Mouse (Mus musculus) erythroblast, embryonic 14.5 days (primary cell): Measurements from ENCODE around the gene Golm1. TPM values are rescaled to one million over a fixed set of nuclear protein-coding genes. Genes with fewer than 3 reads are reported as not detected.
A peak's percentile ranks its signal among the peaks of the same experiment; 100 is the strongest.
"Not testable (repeated sequence)": the region's sequence is repeated elsewhere in the genome, so short reads cannot be mapped to it uniquely, and the experiment has no call there.

ENCODE experiments used
- H3K27me3 ChIP-seq: 2 replicates; pipeline ENCODE4 v1.6.1; 2012; ENCODE audit warnings: inconsistent platforms; ENCODE audit not compliant: control insufficient read depth
- H3K36me3 ChIP-seq: 2 replicates; pipeline ENCODE4 v1.6.1; 2012; ENCODE audit warnings: mild to moderate bottlenecking, inconsistent platforms; ENCODE audit not compliant: control insufficient read depth
- H3K4me1 ChIP-seq: 2 replicates; pipeline ENCODE4 v1.6.1; 2012; ENCODE audit warnings: inconsistent platforms; ENCODE audit not compliant: control insufficient read depth
- H3K4me3 ChIP-seq: replicated peaks from 2 replicates; pipeline ENCODE3; 2012; ENCODE audit warnings: moderate library complexity, mild to moderate bottlenecking, inconsistent platforms
- H3K9me3 ChIP-seq: 2 replicates; pipeline ENCODE4 v1.6.1; 2012; ENCODE audit warnings: low read length, inconsistent platforms, mixed read lengths; ENCODE audit not compliant: control insufficient read depth
- GATA1 ChIP-seq: IDR thresholded peaks from 2 replicates; pipeline ENCODE4 v1.6.1; 2012; ENCODE audit warnings: low read length, inconsistent platforms, mixed read lengths
- TAL1 ChIP-seq: IDR thresholded peaks from 3 replicates; pipeline ENCODE4 v1.6.1; 2012; ENCODE audit warnings: low read length, inconsistent platforms, mixed read lengths
- polyA plus RNA-seq: library from polyadenylated mRNA; stranded (reverse); fragments of >175 nt; gene quantifications from 2 replicates; pipeline ENCODE4 v1.2.3, GENCODE M21; 2012

Gene Golm1
- 0.54 and 0.98 TPM in 2 replicates for polyA plus RNA-seq

- H3K36me3 ChIP-seq = peaks cover 24% of the 10 kb centered on the region
- TF ChIP-seq TAL1 = no peak
- no peak for TF ChIP-seq GATA1
- H3K4me1 ChIP-seq = peaks cover 69% of the 10 kb centered on the region
- peak within 1 kb of the TSS; percentile 94 for H3K4me3 ChIP-seq
- H3K9me3 ChIP-seq = no peaks in the 10 kb centered on the region
- no peaks in the 10 kb centered on the region for H3K27me3 ChIP-seq
These were observed at the start of gene Golm1 for GRCm38 (mm10) chr13:59675151-59676011. Gene Golm1, minus strand, starts transcription at chr13:59675811.

DNA sequence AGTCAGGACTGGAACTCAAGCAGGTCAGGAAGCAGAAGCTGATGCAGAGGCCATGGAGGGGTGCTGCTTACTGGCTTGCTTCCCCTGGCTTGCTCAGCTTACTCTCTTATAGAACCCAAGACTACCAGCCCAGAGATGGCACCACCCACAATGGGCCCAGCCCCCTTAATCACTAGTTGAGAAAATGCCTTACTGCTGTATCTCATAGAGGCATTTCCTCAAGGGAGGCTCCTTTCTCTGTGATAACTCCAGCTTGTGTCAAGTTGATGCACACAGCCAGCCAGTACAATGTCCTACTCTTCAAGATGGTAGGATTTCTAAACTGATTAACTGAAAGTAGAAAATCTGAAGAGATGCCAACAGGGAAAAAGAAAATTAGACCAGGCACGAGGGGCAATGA lies 46.5 kb upstream of the Golm1 start:
- H3K36me3 ChIP-seq, H3K9me3 ChIP-seq, H3K4me3 ChIP-seq: not testable (repeated sequence)
- Histone ChIP-seq H3K27me3 (peaks cover 25% of the 10 kb centered on the region), H3K4me1 (peaks cover 54% of the 10 kb centered on the region)

GRCm38 (mm10) chr13:59719475-59719874 lies 43.9 kb upstream of the Golm1 start:
- Histone ChIP-seq H3K4me1 (peaks cover 54% of the 10 kb centered on the region), H3K36me3 (no peaks in the 10 kb centered on the region), H3K4me3 (no peak overlapping the region), H3K9me3 (no peaks in the 10 kb centered on the region), H3K27me3 (peaks cover 5% of the 10 kb centered on the region)
- TF ChIP-seq TAL1 (no peak), GATA1 (no peak)

GRCm38 (mm10) chr13:59718857-59719440 lies 43.3 kb upstream of the Golm1 start:
- H3K36me3 ChIP-seq, H3K9me3 ChIP-seq, H3K27me3 ChIP-seq, H3K4me3 ChIP-seq: not testable (repeated sequence)
- peaks cover 51% of the 10 kb centered on the region for H3K4me1 ChIP-seq

- Histone ChIP-seq H3K4me3 (no peak overlapping the region), H3K4me1 (peaks cover 18% of the 10 kb centered on the region), H3K36me3 (no peaks in the 10 kb centered on the region), H3K9me3 (no peaks in the 10 kb centered on the region), H3K27me3 (peaks cover 23% of the 10 kb centered on the region)
- TF ChIP-seq GATA1 (no peak), TAL1 (no peak)
These were observed 38.1 kb upstream of the Golm1 start for GRCm38 (mm10) chr13:59713710-59714109.

DNA sequence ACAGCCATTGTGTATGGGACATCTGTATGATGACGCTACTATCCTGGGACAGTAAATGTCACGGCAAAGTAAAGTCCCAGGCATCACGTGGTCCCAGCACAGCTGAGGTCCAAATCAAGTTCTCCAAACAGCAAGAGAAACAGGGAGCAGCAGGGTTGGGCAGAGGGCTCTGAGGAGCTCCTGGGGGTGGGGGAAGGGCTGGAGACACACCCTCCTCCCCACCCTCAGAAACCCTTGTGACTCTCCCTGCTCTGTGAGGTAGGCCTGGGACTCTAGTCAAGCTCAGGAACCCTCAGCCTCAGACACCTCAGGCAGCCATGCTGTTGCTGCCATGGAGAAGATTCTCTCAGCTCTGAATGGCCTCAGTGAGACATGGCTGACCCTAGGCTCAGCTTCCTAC lies 36.4 kb upstream of the Golm1 start, which contains the start of gene Spata31d1b:
Spata31d1b (plus strand) TSS at position 301 of the 400 bp plus-strand sequence.
- not testable (repeated sequence) for H3K9me3 ChIP-seq, H3K36me3 ChIP-seq, H3K4me3 ChIP-seq
- peaks cover 10% of the 10 kb centered on the region for H3K4me1 ChIP-seq
- peaks cover 23% of the 10 kb centered on the region for H3K27me3 ChIP-seq

DNA sequence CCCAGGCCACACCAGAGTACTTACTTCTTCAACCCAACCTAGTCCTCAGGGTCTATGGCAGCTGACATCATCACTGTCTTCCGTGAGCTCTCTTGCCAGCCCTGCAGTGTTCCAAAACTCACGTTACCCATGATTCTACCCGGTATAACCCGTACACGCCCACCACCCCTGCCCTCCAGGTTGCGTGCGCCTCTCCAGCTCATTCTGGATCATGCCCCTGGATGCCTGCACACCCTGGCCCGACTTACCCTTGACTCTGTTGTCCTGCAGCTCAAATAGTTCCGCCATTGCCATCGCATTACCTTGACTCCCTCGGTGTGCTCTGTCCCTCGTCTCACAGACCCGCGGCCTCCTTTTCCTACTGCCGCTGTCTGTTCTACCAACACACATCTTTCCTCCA lies 34.6 kb upstream of the Golm1 start, which contains the start of gene Spata31d1a:
Spata31d1a (minus strand) TSS at position 101 of the 400 bp plus-strand sequence.
- Histone ChIP-seq H3K9me3 (no peaks in the 10 kb centered on the region; the same call in 1 of the 2 replicates), H3K36me3 (no peaks in the 10 kb centered on the region), H3K4me3 (no peak within 1 kb of the TSS), H3K4me1 (peaks cover under 1% of the 10 kb centered on the region), H3K27me3 (peaks cover 26% of the 10 kb centered on the region)
- no peak for TF ChIP-seq TAL1
- TF ChIP-seq GATA1 = no peak

DNA sequence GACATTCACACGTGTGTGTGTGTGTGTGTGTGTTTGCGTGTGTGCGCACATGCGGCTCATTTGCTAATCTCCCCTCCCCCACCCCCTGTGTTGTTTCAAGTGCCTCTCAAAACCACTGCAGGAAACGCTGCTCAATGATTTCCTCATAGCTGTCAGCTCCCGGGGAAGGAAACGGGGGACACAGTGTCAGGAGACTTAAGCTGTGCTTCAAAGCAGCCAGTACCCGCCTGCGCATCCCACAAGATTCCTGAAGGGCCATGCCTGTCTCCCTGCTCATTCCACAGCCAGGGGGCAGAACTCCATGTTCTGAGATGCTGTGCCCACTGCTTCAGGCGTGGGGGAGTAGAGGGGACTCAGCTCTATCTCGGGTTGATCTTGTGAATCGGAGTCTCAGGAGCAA lies 29.0 kb upstream of the Golm1 start:
- Histone ChIP-seq H3K4me3 (no peak overlapping the region), H3K9me3 (no peaks in the 10 kb centered on the region; the same call in 1 of the 2 replicates), H3K36me3 (no peaks in the 10 kb centered on the region), H3K4me1 (peaks cover 1% of the 10 kb centered on the region; the same call in 1 of the 2 replicates), H3K27me3 (peaks cover 40% of the 10 kb centered on the region)
- TF ChIP-seq TAL1 = no peak
- TF ChIP-seq GATA1 = no peak

- H3K9me3 ChIP-seq = no peaks in the 10 kb centered on the region; the same call in 1 of the 2 replicates
- H3K27me3 ChIP-seq = peaks cover 43% of the 10 kb centered on the region
- H3K4me3 ChIP-seq = no peak overlapping the region
- no peak for TF ChIP-seq GATA1
- TF ChIP-seq TAL1 = no peak
- no peaks in the 10 kb centered on the region for H3K36me3 ChIP-seq
- H3K4me1 ChIP-seq = peaks cover 1% of the 10 kb centered on the region; the same call in 1 of the 2 replicates
These were observed 27.9 kb upstream of the Golm1 start for GRCm38 (mm10) chr13:59703514-59703913.

- H3K4me1 ChIP-seq, H3K4me3 ChIP-seq, H3K36me3 ChIP-seq, H3K9me3 ChIP-seq: not testable (repeated sequence)
- H3K27me3 ChIP-seq = peaks cover 51% of the 10 kb centered on the region
These were observed 24.5 kb upstream of the Golm1 start for GRCm38 (mm10) chr13:59700137-59700536.
